ENCODE assay signal across 31 mouse cellular contexts in genomic region chr5:36875956-36876355, GRCm38 (mm10). TPM values are rescaled to one million over a fixed set of nuclear protein-coding genes. Genes with fewer than 3 reads are reported as not detected.
A peak's percentile ranks its signal among the peaks of the same experiment; 100 is the strongest.
DNase-seq lines count a peak whose midpoint lies in the region; ATAC-seq and TF ChIP-seq lines count a peak whose summit lies in the region.
"Had no signal": no experiment of that assay in that cellular context is flagged by ENCODE, and none has a peak within 500 bp of the region (broad histone marks: within the 10 kb centered on the region; RNA-seq: fewer than 3 reads in every experiment).

No protein-coding gene starts in this region.

- H3K27me3 ChIP-seq in cerebellum, adult 2 months (ENCODE audit: control insufficient read depth, insufficient read depth, low read length): no peaks in the 10 kb centered on the region
- no peaks in the 10 kb centered on the region for H3K27me3 ChIP-seq in midbrain, postnatal 0 days (ENCODE audit: insufficient read depth, low read length)
- peaks cover 7% of the 10 kb centered on the region for H3K27me3 ChIP-seq in forebrain, embryonic 15.5 days

- 3% methylated on average over 4 of the region's 4 CpGs for WGBS in cerebellum, adult 2 months
- 84% methylated on average over 4 of the region's 4 CpGs for WGBS in midbrain, postnatal 0 days
- WGBS in forebrain, embryonic 15.5 days: 74% methylated on average over 4 of the region's 4 CpGs

- no peak overlapping the region for H3K4me3 ChIP-seq in layer of hippocampus, adult 2 months
- H3K4me3 ChIP-seq in cerebellum, adult 2 months (replicated peaks; ENCODE audit: insufficient read depth, low read depth, low read length): no peak overlapping the region
- H3K4me3 ChIP-seq in midbrain, postnatal 0 days (ENCODE audit: low read depth, low read length): no peak overlapping the region
- no peak overlapping the region for H3K4me3 ChIP-seq in forebrain, embryonic 15.5 days
- H3K4me3 ChIP-seq: embryonic facial prominence, embryonic 13.5 days; forebrain, embryonic 10.5 days; gastrocnemius, adult 2 months; hindbrain, embryonic 13.5 days; midbrain, embryonic 15.5 days; stomach, embryonic 15.5 days had no signal

- no peak overlapping the region for H3K4me2 ChIP-seq in midbrain, postnatal 0 days (ENCODE audit: low read depth, low read length, poor library complexity, severe bottlenecking)
- no peak overlapping the region for H3K4me2 ChIP-seq in forebrain, embryonic 15.5 days (replicated peaks)
- H3K4me2 ChIP-seq: embryonic facial prominence, embryonic 13.5 days; heart, embryonic 11.5 days; hindbrain, embryonic 13.5 days; midbrain, embryonic 15.5 days; stomach, embryonic 15.5 days had no signal

- no peak for TF ChIP-seq CTCF in layer of hippocampus, adult 2 months (conservative IDR thresholded peaks at IDR 0.05)
- no peak for TF ChIP-seq CTCF in cerebellum, adult 2 months (IDR thresholded peaks at IDR 0.05; ENCODE audit: borderline replicate concordance, insufficient read depth, low read depth, low read length)
- no peak for TF ChIP-seq CTCF in midbrain, postnatal 0 days (IDR thresholded peaks at IDR 0.05)

- ATAC-seq in midbrain, postnatal 0 days (ENCODE audit: low FRiP score): no peak
- no peak for ATAC-seq in forebrain, embryonic 15.5 days (replicated peaks)
- ATAC-seq: CD4-positive, CD25-positive, alpha-beta regulatory T cell, adult 4 months; forebrain, embryonic 16.5 days; intestine, postnatal 0 days; midbrain, embryonic 15.5 days had no signal

- H3K36me3 ChIP-seq in midbrain, postnatal 0 days (ENCODE audit: insufficient read depth, low read length): no peaks in the 10 kb centered on the region; the same call in 1 of the 2 replicates
- no peaks in the 10 kb centered on the region for H3K36me3 ChIP-seq in forebrain, embryonic 15.5 days
- H3K36me3 ChIP-seq: embryonic facial prominence, embryonic 13.5 days; forebrain, embryonic 10.5 days; hindbrain, embryonic 13.5 days; midbrain, embryonic 15.5 days; stomach, embryonic 15.5 days had no signal

- peaks cover 71% of the 10 kb centered on the region for H3K4me1 ChIP-seq in cerebellum, adult 2 months (ENCODE audit: control insufficient read depth, insufficient read depth, low read length)
- peaks cover under 1% of the 10 kb centered on the region; the same call in 1 of the 2 replicates for H3K4me1 ChIP-seq in midbrain, postnatal 0 days (ENCODE audit: insufficient read depth, low read length)
- H3K4me1 ChIP-seq in forebrain, embryonic 15.5 days: 0 out of 2 replicates have a peak, but pooled peaks cover 3% of the 10 kb centered on the region
- H3K4me1 ChIP-seq: embryonic facial prominence, embryonic 13.5 days; midbrain, embryonic 15.5 days; stomach, embryonic 15.5 days had no signal

- no peak overlapping the region for H3K9ac ChIP-seq in midbrain, postnatal 0 days (replicated peaks; ENCODE audit: low read length, poor library complexity, severe bottlenecking)
- H3K9ac ChIP-seq in forebrain, embryonic 15.5 days (replicated peaks): no peak overlapping the region
- H3K9ac ChIP-seq: embryonic facial prominence, embryonic 13.5 days; hindbrain, embryonic 13.5 days; liver, embryonic 14.5 days; midbrain, embryonic 15.5 days; stomach, embryonic 15.5 days had no signal

- peak overlapping the region; percentile 86 for H3K27ac ChIP-seq in layer of hippocampus, adult 2 months
- H3K27ac ChIP-seq in cerebellum, adult 2 months (ENCODE audit: insufficient read depth, low read length): peak overlapping the region; percentile 78
- H3K27ac ChIP-seq in midbrain, postnatal 0 days (ENCODE audit: low read depth, low read length): no peak overlapping the region
- H3K27ac ChIP-seq in forebrain, embryonic 15.5 days (replicated peaks): no peak overlapping the region
- H3K27ac ChIP-seq: embryonic facial prominence, embryonic 13.5 days; forebrain, embryonic 10.5 days; gastrocnemius, adult 2 months; hindbrain, embryonic 13.5 days; liver, embryonic 14.5 days; macrophage; midbrain, embryonic 15.5 days; stomach, embryonic 15.5 days had no signal

- H3K9me3 ChIP-seq in midbrain, postnatal 0 days (ENCODE audit: low read length): no peaks in the 10 kb centered on the region
- H3K9me3 ChIP-seq in forebrain, embryonic 15.5 days: no peaks in the 10 kb centered on the region
- H3K9me3 ChIP-seq: forebrain, embryonic 10.5 days; midbrain, embryonic 15.5 days; stomach, embryonic 15.5 days had no signal

- no peak for DNase-seq in layer of hippocampus, adult 2 months (ENCODE audit: low spot score in 2 of 2)
- DNase-seq in layer of hippocampus, adult 9-10 months (ENCODE audit: low spot score): no peak
- peak; percentile 47 to 51 for DNase-seq in cerebellum, adult 2 months
- DNase-seq in cerebellum, postnatal 14 days: peak; percentile 37 to 58
- DNase-seq in midbrain, postnatal 0 days (ENCODE audit: low spot score): no peak
- DNase-seq in thymus, postnatal 25 days: no peak
- DNase-seq: adrenal gland, postnatal 36 days; gastrocnemius, adult 2 months; gastrocnemius, postnatal 36 days; heart, adult 18-20 months; heart, postnatal 36 days; kidney, adult 9 months; kidney, postnatal 10 days; liver; lung, adult 2 months; lung, postnatal 10 days; right cerebral cortex, postnatal 25 days had no signal

- no peak for TF ChIP-seq POLR2A in cerebellum, adult 2 months (IDR thresholded peaks at IDR 0.05; ENCODE audit: borderline replicate concordance, insufficient read depth, low read length)

RNA-seq across cellular contexts. Expression of gene Ppp2r2c, which starts 7.6 kb away (rescaled TPM):
- total RNA-seq in layer of hippocampus, adult 2 months (2021): 100 to 1,000 TPM; 375 to 387 TPM
- 259 and 273 TPM in 2 replicates for polyA plus RNA-seq in cerebellum, adult 2 months (2012; rRNA removed)
- 205 and 231 TPM in 2 replicates for total RNA-seq in midbrain, postnatal 0 days (2014; rRNA removed)
- polyA plus RNA-seq in midbrain, postnatal 0 days (2015; fragmentation: Nextera tagmentation; extraction: Ambion mirVana): 89.0 and 91.8 TPM in 2 replicates
- polyA plus RNA-seq in forebrain, embryonic 15.5 days (2015; fragmentation: Nextera tagmentation; extraction: Ambion mirVana): 30.0 and 33.2 TPM in 2 replicates
- total RNA-seq: megakaryocyte-erythroid progenitor cell, adult 5-6 weeks; neutrophil, adult 5-6 weeks had no signal
- polyA plus RNA-seq: CD4-positive, CD25-positive, alpha-beta regulatory T cell, adult 4 months; liver, embryonic 14.5 days; macrophage had no signal

RNA-seq across cellular contexts. Expression of gene Man2b2, which starts 45.5 kb away (rescaled TPM):
- total RNA-seq in layer of hippocampus, adult 2 months (2021): 10 to 100 TPM; 29.5 to 31.9 TPM
- polyA plus RNA-seq in cerebellum, adult 2 months (2012; rRNA removed): 29.2 and 30.1 TPM in 2 replicates
- 22.6 and 26.2 TPM in 2 replicates for total RNA-seq in midbrain, postnatal 0 days (2014; rRNA removed)
- polyA plus RNA-seq in midbrain, postnatal 0 days (2015; fragmentation: Nextera tagmentation; extraction: Ambion mirVana): 15.6 and 15.8 TPM in 2 replicates
- polyA plus RNA-seq in forebrain, embryonic 15.5 days (2015; fragmentation: Nextera tagmentation; extraction: Ambion mirVana): 6.9 and 7.1 TPM in 2 replicates

Comparison
In these comparisons a context has a peak if more than half of its experiments do, and no peak if none do; other contexts are left out.
1. DNase-seq: peak in cerebellum, adult 2 months (2 of 2) and cerebellum, postnatal 14 days (2 of 2); none in layer of hippocampus, adult 2 months (0 of 2), layer of hippocampus, adult 9-10 months (single experiment), midbrain, postnatal 0 days (single experiment) and thymus, postnatal 25 days (single experiment).
2. H3K27ac ChIP-seq: peak in layer of hippocampus, adult 2 months (single experiment) and cerebellum, adult 2 months (single experiment); none in midbrain, postnatal 0 days (single experiment) and forebrain, embryonic 15.5 days (single experiment).